Mouse (Mus musculus) heart, adult 11 months (tissue): ENCODE results near the gene Hnrnpul2.
A peak's percentile ranks its signal among the peaks of the same experiment; 100 is the strongest.

Experiments
- DNase-seq: peaks from one replicate; pipeline ENCODE4 v3.0.0; 2022

Hnrnpul2 gene

DNA sequence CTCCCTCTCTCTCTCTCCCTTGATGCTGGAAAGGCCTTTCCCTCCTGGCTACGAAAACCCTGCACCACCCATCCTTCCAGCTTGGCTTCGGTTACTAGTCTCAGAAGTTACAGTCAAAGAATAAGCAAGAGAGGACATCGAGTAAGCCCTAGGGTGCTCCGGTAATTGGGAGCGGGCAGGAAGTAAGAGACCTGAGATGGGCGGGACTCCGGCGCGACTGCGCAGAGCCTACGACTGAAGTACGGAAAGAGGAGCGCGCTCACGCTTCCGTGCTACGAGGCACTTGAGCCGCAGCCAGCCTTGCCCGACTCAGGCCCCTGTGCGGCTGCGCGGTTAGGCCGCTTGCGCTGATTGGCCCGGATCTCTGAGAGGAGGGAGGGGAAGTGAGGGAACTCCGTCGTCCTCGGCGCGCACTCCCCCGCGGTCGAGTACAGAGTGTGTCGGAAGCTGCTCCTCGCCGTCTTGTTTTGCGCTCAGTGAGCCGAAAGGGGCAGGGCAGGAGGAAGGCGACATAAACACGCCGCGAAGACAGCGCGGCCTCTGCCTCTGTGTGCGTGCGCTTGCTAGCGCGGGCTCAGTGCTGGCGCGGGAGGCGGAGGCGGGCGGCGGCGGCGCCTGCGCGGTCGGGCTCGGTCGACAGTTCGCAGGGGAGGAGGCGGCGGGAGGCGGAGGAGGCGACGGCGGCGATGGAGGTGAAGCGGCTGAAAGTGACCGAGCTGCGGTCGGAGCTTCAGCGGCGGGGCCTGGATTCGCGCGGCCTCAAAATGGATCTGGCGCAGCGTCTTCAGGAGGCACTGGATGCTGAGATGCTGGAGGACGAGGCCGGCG, at the start of gene Hnrnpul2:
Gene Hnrnpul2, plus strand, starts transcription at position 415 of the 828 bp plus-strand sequence.
- peak; percentile 100 for DNase-seq

DNA sequence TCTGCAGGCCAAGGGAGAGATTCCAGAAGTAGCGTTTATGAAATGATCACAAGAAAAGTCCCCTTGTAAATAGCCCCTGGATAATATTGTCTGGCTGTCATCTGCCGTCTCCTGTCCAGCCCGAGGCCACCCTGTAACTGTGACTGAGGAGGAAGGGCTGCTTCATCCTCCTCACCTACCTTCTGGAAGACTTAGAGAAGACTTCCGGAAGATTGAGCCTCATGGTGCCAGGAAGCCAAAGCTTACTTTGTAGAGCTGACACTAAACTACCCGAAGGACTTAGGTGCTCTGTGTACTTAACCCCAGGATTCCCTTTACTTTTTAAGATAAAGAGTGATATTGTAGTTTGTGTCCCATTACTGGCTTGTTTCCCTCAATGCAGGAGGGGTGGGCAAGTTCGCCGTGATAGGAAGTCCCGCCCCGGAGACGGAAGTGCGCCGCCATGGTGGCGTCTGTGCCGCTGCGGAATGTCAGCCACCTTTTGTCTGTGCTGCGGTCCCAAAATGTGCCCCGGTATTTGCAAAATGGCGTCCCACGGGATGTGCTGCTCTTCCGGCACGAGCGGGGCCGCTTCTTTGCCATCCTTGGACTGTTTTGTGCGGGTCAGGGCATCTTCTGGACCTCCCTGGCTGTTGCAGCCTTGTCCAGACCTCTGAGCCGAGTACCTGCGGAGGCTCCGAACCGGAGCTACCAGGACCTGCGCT, 49.1 kb upstream of the Hnrnpul2 start, which contains the start of gene Tmem223:
Gene Tmem223, plus strand, starts transcription at position 430 of the 704 bp plus-strand sequence.
- peak; percentile 98 for DNase-seq

DNA sequence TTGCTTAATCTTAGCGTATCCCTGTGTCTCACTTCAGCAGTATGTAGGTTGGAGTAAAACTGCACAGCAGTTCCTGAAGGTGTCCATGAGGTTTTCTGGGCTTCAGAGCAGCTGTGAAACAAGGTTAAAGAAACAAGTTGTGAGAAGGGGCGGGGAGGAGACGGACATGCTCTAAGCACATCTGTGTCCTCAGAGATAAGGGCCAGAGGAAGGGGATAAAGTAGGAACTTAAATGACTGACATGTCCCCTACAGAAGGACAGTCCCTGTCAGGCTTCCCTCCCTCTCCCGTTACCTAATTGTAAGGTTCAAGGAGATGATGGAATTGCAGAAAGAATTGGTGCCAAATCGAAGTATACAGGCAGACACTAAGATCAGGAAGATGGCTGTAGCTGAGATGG, 46.8 kb upstream of the Hnrnpul2 start:
- DNase-seq, result no peak

DNA sequence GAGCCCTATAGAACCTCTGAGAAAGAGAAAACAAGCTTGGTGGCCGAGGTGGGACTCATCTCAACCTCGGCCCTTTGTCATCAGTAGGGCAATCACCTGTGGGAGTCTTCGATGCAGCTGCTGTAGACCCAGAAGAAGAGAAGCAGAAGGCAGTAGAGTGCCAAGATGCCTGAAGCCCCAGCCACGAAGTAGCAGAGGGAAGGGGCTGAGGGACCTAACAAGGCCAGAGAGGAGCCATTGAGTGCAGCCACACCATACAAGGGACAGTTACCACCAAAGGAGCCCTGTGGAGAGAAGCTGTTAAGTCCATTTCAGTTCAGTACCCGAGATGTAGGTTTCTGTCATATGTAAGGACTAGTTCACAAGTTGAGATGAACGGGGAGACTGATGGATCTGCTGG, 46.4 kb upstream of the Hnrnpul2 start:
- DNase-seq, result peak; percentile 89

DNA sequence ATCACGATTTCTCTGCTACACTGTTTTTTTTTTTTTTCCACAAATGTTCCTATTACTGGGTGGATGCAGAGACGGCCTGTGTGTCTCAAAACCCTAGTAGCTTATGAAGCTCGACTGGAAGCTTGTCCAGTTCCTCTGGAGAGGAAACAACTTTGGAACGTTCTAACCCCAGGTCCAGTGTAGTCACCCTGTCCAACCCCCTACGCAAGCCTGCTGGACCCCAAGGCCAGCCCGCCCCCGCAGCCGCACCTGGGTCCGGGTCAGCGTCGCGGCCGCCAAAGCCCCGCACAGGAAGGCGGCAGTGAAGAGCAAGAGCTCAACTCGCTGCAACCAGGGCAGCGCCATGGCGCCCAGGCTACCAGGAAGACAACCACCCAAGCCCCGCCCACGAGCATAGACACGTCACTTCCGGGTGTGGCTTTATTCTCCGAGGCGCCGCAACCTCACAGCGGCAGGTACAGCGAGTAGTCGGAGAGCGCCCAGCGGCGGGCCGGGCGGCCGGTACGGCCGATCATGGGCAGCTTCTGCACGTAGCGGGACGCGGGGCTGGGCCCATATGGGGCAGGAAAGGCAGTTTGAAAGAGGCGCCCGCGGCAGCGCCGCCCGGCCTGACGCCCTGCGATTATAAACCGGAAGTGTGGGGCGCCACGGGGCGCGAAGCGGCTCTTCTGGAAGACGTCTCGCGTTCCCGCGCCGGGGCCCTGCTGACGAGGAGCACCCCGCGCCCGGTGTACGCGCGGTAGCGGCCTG, 45.5 kb upstream of the Hnrnpul2 start, which contains the start of gene Tmem179b:
Gene Tmem179b, minus strand, starts transcription at position 382 of the 750 bp plus-strand sequence.
- DNase-seq, result peak; percentile 99

DNA sequence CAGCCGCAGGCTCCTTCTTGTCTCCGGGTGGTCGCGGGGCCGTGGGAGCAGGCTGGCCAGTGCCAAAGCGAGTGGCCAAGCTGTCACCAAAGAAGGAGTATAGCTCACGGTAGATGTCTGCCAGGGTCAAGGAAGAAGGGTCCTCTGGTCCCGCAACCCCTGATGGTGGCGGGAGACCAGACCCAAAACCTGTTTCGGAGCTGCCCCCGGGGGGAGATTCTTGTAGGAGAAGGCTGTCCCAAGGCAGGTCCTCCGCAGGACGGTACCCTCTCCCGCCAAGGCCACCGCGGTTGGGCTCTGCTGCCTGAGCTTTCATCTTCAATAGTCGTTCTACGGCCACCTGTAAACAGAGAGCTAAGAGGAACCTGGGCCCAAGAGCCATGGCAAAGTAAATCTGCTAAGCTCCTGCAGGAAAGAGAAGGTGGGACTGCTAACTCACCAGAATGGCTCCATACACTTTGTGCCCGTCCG, 44.8 kb upstream of the Hnrnpul2 start:
- DNase-seq, result no peak

DNA sequence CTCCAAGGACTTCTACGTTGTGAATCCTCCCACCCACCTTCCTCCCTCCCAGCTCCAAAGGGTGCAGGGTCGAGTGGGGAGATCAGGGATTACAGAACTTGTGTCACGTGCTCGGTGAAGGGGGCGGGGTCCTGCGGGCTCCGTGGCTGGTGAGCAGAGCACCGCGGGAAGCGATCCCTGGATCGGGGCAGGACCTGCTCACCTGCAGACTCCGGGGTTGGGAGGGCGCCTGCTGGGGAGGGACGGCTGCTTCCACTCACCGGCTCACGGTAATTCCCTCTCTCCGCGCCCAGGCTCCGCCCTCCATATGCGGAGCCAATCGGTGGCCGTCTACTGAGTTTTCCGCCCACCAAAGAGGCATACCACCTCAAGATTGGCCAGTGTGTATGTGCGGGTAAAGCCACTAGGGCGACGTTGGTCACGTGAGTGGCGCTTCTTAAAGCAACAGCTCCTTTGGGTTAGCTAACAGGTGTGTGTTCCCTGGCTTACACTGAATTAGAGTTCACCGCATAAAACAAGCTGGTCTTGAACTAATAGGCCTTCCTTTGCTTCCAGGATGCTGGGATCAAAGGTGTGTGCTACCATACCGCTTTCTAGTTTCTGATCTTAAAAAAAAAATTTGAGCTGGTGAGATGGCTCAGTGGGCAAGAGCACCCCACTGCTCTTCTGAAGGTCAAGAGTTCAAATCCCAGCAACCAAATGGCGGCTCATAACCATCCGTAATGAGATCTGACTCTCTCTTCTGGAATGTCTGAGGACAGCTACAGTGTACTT, 33.6 kb upstream of the Hnrnpul2 start, which contains the start of gene Taf6l:
Gene Taf6l, minus strand, starts transcription at position 410 of the 774 bp plus-strand sequence.
- DNase-seq, result peak; percentile 100

DNA sequence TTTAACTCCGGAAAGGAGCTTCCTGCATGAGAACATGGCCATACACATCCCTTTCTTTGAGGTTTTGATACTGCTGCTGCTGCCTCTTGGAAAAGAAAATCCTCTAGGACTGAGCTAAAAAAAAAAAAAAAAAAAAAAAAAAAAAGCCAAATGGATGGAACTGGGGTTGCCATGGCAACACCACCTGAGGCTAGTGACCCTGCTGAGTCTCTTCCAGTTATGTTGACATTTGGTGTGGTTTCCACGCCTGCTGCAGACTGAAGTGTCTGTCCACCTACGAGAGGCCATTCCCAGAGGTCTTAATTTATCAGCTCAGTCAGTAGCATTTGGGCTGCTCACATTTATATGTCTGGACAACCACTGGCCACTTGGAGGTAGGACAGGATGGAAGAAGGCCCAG, 31.3 kb upstream of the Hnrnpul2 start:
- DNase-seq, result no peak

DNA sequence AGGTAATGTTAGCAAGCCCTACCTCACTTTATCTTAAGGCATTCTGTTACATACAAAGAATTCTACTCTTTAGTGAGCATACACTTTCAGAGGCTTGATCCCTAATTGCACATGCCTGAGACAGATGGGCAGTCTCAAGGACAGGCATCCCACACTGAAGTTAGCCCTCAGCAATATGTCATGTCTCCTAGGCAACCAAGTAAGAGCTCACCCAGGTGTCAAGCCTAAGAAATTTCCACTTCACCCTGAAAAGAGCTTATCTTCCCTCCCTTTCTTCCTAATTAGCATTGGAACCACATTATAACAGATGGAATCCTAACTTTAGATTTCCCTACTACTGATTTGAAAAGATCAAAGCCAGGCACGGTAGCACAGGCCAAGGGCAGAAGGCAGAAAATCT, 30.6 kb upstream of the Hnrnpul2 start:
- DNase-seq, result no peak

DNA sequence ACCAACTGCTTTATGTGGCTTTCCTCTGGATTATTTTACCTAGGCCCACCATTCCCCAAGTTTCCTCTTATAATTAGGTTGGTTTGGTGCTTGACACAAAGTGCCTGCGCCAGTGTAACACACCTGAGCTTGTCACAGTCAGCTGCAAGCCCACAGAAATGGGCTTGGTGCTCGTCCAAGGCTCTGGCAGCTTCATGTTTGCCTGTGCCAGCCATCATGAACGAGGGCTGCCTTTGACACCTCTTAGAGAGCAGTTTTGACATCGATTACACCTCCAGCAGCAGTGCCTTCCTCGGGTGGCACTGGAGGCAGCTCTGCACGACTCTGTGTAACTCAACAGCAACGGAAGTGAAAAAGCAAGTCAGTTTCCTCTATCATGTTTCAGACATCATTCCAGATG, 29.6 kb upstream of the Hnrnpul2 start:
- no peak for DNase-seq

DNA sequence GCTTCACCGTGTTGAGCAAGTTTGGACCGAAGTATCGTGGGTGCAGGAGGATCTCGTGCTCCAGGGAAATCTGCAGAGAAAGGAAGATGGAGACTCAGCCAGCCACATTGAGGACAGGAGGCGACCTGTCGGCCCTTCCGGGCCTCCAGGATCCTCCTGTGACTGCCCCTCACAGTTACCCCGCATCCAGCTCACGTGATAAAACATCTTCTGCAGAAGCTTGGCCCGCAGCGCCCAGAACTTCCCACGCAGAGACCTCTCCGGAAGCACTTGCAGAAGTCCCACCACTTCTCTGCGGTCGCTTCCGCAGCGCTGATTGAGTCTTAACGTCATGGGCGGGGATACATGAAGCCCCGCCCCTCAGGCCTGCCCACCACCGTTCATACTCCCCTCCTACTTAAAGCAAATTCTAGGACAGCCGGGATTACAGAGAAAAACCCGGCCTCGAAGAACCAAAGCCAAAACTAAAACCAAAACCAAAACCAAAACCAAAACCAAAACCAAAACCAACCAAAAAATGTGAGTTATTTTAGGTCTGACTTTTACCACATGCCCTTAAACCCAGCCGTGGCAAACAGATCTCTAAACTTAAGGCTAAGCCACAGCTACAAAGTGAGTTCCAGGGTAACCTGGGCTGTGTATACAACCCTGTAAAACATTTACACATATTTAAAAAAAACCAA, 21.4 kb upstream of the Hnrnpul2 start, which contains the start of gene Polr2g:
Gene Polr2g, minus strand, starts transcription at position 314 of the 683 bp plus-strand sequence.
- DNase-seq, result peak; percentile 99

DNA sequence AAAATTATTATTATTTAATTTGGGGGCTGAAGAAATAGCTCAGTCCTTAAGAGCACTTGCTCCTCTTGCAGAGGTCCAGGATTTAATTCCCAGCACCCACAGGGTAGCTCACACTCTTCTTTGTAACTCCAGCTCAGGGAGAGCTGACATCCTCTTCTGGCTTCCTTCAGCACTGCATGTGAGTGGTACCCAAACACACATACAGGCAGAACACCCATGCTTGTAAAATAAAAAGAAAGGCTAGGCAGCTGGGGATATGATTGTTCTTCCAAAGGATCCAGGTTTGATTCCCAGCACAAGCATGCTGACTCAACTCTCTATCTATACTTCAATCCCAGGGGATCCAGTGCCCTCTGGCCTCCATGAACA, 20.9 kb upstream of the Hnrnpul2 start:
- DNase-seq, result peak; percentile 91

DNA sequence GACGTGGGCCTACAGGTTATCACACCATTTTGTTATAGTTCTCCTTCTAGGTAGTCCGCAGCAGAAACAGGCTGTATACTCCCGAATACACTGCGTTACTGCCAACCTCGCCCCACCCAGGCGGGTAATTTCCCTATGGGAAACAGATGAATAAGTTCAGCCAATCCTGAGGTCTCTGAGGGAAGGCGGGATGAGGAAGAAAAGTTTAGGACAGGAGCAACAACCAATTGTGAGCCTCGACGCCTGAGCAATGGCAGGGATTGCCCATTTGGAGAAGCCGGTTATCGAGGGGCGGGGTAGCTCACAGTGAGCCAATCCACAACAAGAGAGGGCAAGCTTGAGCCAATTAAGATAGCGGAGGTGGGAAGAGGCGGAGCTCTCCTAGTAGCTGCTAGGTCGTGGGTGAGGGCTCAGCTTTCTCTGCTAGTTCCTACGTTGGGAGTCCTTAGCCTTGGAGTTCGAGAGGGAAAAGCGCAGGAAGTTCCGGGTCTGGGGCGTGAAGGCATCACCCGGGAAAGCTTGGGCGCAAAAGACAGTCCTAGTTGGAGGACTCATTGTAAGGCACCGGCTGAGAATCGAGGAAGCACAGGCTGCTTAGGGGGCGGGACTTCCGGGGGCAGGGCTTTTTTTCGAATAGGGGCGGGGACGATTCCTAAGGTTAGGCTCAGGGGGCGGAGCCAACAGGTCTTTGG, 17.5 kb upstream of the Hnrnpul2 start, which contains the start of gene Zbtb3:
Gene Zbtb3, plus strand, starts transcription at position 426 of the 692 bp plus-strand sequence.
- DNase-seq, result peak; percentile 100

DNA sequence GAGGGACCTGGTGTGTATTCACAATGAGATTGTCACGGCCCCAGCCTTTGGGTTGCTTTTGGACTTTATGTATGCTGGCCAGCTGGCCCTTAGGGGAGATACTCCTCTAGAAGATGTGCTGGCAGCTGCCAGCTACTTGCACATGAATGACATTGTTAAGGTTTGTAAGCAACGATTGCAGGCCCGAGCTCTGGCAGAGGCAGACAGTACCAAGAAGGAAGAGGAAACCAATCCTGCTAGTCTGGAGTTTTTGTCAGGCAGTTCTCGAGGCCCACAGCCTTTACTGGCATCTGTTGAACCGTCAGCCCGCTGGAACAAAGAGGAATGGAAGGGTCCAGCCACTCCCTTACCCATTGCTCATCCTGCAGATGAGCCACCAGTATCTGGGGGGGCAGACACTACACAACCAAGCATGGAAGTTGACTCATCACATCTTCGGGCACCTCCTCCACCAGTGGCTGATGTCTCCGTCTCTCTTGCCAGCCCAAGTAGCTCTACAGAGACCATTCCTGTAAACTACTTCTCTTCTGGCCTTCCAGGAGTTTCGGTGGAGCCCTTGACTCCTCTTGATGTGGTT, 16.5 kb upstream of the Hnrnpul2 start:
- DNase-seq, result peak; percentile 91

DNA sequence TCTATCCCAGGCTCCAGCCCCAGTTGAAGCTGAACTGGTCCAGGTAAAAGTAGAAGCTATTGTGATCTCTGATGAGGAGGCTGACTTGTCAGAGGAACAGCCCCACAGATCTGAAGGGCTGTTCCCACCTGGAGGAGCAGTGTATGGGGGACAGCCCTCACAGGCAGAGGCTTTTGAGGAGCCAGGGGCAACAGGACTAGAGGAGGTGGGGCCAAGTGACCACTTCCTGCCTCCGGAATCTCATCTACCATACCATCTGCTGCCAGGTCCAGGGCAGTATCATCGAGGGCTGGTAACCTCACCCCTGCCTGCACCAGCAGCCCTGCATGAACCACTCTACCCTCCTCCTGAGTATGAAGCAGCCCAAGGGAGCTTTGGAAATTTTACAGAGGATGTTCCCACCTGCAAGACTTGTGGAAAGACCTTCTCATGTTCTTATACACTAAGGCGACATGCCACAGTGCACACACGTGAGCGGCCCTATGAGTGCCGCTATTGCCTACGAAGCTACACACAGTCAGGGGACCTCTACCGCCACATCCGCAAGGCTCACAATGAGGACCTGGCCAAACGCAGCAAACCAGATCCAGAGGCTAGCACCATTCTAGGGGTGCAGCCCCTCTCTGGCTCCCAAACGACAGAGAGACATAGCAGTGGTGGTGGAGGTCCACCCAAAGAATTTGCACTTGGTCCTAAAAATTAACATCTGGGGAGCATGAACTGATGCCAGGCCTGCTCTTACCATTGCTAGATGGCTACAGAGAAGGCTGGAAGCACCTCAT, 15.7 kb upstream of the Hnrnpul2 start:
- peak; percentile 91 for DNase-seq

DNA sequence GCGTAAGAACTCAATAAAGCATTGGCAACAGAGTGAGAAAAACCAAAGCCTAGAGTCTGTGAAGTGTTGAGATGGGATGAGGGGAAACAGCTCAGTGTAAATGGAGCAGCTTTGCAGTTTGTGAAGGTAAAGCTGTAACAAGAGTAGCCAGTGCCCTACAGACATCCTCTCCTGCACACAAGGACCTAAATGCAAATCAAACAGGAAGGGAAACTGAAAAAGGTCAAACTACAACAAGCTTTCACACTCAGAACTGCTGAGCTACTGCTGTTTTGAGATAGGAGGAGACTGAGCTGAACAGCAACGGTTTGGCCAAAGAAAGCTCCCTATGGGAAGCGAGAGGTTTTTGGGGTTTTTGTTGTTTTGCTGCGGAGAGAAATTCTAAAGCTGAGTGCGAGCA, 13.0 kb upstream of the Hnrnpul2 start:
- no peak for DNase-seq

DNA sequence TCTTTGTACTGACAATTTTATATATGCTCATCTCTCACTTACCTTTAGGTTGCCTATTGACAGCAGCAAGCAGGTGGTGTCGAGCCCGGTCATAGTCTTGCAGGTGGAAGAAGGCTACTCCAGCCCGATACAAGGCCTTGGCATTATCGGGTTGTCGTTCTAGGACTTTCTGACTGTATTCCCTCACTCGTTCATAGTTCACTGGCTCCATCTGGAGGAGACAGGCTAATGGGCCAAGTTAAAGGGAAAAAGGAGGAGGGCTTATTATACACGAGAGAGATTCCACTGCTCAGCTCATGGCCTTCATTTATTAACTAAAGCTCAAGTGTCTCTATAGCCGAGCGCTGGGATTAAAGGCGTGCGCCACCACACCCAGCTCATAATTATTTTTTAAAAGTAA, 4.0 kb upstream of the Hnrnpul2 start:
- no peak for DNase-seq

DNA sequence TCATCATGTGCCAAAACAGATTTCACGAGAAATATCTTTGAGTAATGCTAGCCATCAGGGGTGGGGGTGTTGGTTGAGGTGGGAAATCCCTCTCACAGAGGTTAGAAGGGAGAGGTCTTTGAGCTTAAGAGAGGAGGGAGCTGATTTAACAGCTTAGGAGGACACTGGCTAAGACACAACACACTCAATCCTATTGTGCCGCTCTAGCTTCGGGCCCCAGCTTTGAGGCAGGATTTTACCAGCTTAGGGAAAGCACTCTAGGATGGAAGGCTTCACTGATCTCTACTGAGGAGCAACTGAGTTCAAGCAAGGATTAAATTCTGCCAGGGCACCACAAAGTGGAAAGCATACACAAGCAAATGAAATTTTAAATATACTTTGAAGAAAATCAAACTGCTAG, 2.8 kb upstream of the Hnrnpul2 start:
- no peak for DNase-seq

DNA sequence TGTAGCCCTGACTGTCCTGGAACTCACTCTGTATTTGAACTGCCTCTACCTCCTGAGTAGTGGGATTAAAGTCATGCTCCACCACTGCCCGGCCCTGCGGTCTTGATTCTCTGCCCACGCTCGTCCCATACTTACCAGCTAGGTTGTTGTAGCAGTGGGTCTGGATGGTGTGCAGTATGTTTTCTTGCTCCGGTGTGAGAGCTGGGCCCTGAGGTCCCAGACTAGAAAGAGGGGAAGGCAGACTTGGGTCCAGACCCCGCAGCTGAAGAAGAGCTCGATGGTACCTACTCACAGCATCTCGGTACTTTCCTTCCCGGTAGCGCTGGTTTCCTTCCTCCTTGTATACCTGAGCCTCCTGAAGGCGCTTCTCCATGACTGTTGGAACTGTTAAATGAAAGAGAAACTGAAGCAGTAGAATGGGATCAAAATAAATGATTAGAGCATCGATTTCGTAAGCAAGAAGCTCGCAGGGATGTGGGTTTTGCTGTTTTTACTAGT, 1.5 kb upstream of the Hnrnpul2 start:
- DNase-seq, result peak; percentile 91
